Mouse (Mus musculus): Measurements from ENCODE around the gene Hnrnph1. TPM values are rescaled to one million over a fixed set of nuclear protein-coding genes. Genes with fewer than 3 reads are reported as not detected.

Hnrnph1 gene
- polyA plus RNA-seq, 1 experiment from 2014 or later: 341 TPM

GRCm38 (mm10) chr11:50431134-50432068 is 54.6 kb downstream of the Hnrnph1 start:
- DNase-seq (ENCODE audit: low spot score): peak; percentile 65

GRCm38 (mm10) chr11:50432069-50432440 is 55.3 kb downstream of the Hnrnph1 start:
- no peak for ATAC-seq (replicated peaks; ENCODE audit: low FRiP score)
- H3K9ac ChIP-seq (ENCODE audit: low read depth, low read length): 0 out of 2 replicates have a peak overlapping the region, but pooled peaks have one; percentile 90
- WGBS: 79% methylated on average over 3 of the region's 3 CpGs

More at GRCm38 (mm10) chr11:50431134-50432068, 54.6 kb downstream of the Hnrnph1 start:
- H3K27ac ChIP-seq (ENCODE audit: low read depth, low read length): peak overlapping the region; percentile 82
- no peaks in the 10 kb centered on the region for H3K9me3 ChIP-seq (ENCODE audit: control insufficient read depth, low read length)
- peaks cover 3% of the 10 kb centered on the region; the same call in 1 of the 2 replicates for H3K4me1 ChIP-seq (replicated peaks; ENCODE audit: control insufficient read depth, insufficient read depth, low read length)
- peak overlapping the region; percentile 90 for H3K9ac ChIP-seq (ENCODE audit: low read depth, low read length)
- peak overlapping the region; percentile 87 for H3K4me2 ChIP-seq
- peak; percentile 68 for ATAC-seq (replicated peaks; ENCODE audit: low FRiP score)
- 23% methylated on average over 32 of the region's 32 CpGs for WGBS
- H3K4me3 ChIP-seq (ENCODE audit: low read depth, low read length): peak overlapping the region; percentile 78
- no peaks in the 10 kb centered on the region for H3K36me3 ChIP-seq (ENCODE audit: control insufficient read depth, insufficient read depth, low read length)
- no peaks in the 10 kb centered on the region for H3K27me3 ChIP-seq (replicated peaks; ENCODE audit: control insufficient read depth, insufficient read depth, low read length)

DNA sequence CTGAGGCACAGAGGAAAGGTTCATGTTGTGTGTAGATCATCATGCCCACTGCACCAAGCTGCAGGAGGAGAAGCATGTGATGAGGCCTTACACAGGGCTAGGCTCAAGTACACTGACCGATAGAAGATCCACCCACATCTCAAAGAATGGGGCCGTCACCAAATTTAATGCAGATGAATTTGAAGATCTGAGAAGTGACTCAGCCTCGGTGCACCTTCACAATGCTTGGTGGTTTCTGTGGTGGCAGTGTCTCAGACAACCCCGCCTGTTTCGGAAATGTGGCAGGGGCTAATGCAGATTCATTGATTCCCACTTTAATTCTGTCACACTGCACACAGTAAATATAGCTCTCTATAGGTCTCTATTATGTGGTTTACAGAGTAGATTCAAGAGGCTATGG is 56.1 kb downstream of the Hnrnph1 start:
- 71% methylated on average over 5 of the region's 5 CpGs for WGBS

More at GRCm38 (mm10) chr11:50432069-50432440, 55.3 kb downstream of the Hnrnph1 start:
- no peak for DNase-seq (ENCODE audit: low spot score)
- H3K27me3 ChIP-seq (replicated peaks; ENCODE audit: control insufficient read depth, insufficient read depth, low read length): no peaks in the 10 kb centered on the region
- H3K27ac ChIP-seq (ENCODE audit: low read depth, low read length): no peak overlapping the region
- no peaks in the 10 kb centered on the region for H3K36me3 ChIP-seq (ENCODE audit: control insufficient read depth, insufficient read depth, low read length)
- peak overlapping the region; percentile 87 for H3K4me2 ChIP-seq
- H3K4me3 ChIP-seq (ENCODE audit: low read depth, low read length): no peak overlapping the region
- H3K4me1 ChIP-seq (replicated peaks; ENCODE audit: control insufficient read depth, insufficient read depth, low read length): peaks cover 3% of the 10 kb centered on the region; the same call in 1 of the 2 replicates
- no peaks in the 10 kb centered on the region for H3K9me3 ChIP-seq (ENCODE audit: control insufficient read depth, low read length)

More for the DNA sequence above, 56.1 kb downstream of the Hnrnph1 start:
- no peak for DNase-seq (ENCODE audit: low spot score)
- Histone ChIP-seq H3K4me1 (replicated peaks; ENCODE audit: control insufficient read depth, insufficient read depth, low read length) (peaks cover 3% of the 10 kb centered on the region; the same call in 1 of the 2 replicates), H3K4me2 (no peak overlapping the region), H3K27me3 (replicated peaks; ENCODE audit: control insufficient read depth, insufficient read depth, low read length) (no peaks in the 10 kb centered on the region), H3K27ac (ENCODE audit: low read depth, low read length) (no peak overlapping the region), H3K4me3 (ENCODE audit: low read depth, low read length) (no peak overlapping the region), H3K9me3 (ENCODE audit: control insufficient read depth, low read length) (no peaks in the 10 kb centered on the region), H3K36me3 (ENCODE audit: control insufficient read depth, insufficient read depth, low read length) (no peaks in the 10 kb centered on the region), H3K9ac (ENCODE audit: low read depth, low read length) (no peak overlapping the region)
- no peak for ATAC-seq (replicated peaks; ENCODE audit: low FRiP score)

MicroRNAs within 50 kb of the gene (microRNA counts, 519-probe panel; counts per million panel counts)
- microRNA mmu-miR-804: 5,416 counts per million, percentile 51 among the panel's probes with 10 or more counts

Small RNAs within 50 kb of the gene (microRNA-seq; reads per million reads assigned to microRNA genes)
- gene Mir804 (ENCODE audit: borderline number of aligned reads): not detected

Other genes starting within 250 kb of the Hnrnph1 start
- gene Tbc1d9b, start 245.6 kb upstream of the Hnrnph1 start, polyA plus RNA-seq (2014; fragmentation: Nextera tagmentation; extraction: Ambion mirVana): 30.1 and 34.0 TPM in 2 replicates
- 13.9 and 18.7 TPM in 2 replicates for gene Mrnip, start 202.5 kb upstream of the Hnrnph1 start, polyA plus RNA-seq (2014; fragmentation: Nextera tagmentation; extraction: Ambion mirVana)
- 176 and 177 TPM in 2 replicates for gene Sqstm1, start 166.2 kb upstream of the Hnrnph1 start, polyA plus RNA-seq (2014; fragmentation: Nextera tagmentation; extraction: Ambion mirVana)
- 22.3 and 25.4 TPM in 2 replicates for gene Mgat4b, start 166.1 kb upstream of the Hnrnph1 start, polyA plus RNA-seq (2014; fragmentation: Nextera tagmentation; extraction: Ambion mirVana)
- gene Ltc4s, start 138.4 kb upstream of the Hnrnph1 start, polyA plus RNA-seq (2014; fragmentation: Nextera tagmentation; extraction: Ambion mirVana): 0.82 and 2.6 TPM in 2 replicates
- gene Maml1, start 84.7 kb upstream of the Hnrnph1 start, polyA plus RNA-seq (2014; fragmentation: Nextera tagmentation; extraction: Ambion mirVana): 4.4 and 5.6 TPM in 2 replicates
- 267 and 285 TPM in 2 replicates for gene Canx, start 51.3 kb upstream of the Hnrnph1 start, polyA plus RNA-seq (2014; fragmentation: Nextera tagmentation; extraction: Ambion mirVana)
- gene Cby3, start 22.5 kb upstream of the Hnrnph1 start, polyA plus RNA-seq (2014; fragmentation: Nextera tagmentation; extraction: Ambion mirVana): not detected in 2 replicates
- 18.7 and 19.2 TPM in 2 replicates for gene Rufy1, start 54.1 kb downstream of the Hnrnph1 start, polyA plus RNA-seq (2014; fragmentation: Nextera tagmentation; extraction: Ambion mirVana)
- gene Adamts2, start 225.1 kb downstream of the Hnrnph1 start, polyA plus RNA-seq (2014; fragmentation: Nextera tagmentation; extraction: Ambion mirVana): 3.4 and 4.2 TPM in 2 replicates

Measured in liver, embryonic 11.5 days (tissue).